ENCODE assay signal across 10 mouse cellular contexts in the genomic region with DNA sequence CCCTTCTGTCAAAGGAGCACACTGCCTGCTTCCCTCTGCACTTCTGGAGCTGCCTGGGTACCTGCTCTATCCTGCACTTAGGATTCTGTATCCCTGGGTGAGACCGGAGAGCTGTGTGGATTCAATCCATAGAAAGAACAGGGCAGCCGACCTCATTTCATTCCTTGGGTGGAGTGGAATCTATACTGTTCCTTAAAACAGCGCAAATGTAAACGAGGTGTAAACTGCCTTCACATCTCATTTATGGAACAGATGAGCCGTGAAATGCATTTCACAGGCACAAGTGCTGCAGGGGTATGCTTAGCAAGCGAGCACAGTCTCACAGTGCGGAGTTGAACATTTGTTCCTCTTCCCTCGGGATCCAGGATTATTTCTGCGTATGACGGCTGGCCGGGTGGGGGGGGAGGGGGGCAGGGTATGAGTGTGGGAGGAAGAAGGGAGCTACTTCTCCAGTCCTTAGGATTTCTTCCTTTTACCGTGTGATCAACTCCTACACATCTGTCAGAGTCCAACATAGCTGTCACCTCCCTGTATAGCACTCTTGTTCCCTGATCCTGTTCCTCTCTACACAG.
DNase-seq lines count a peak whose midpoint lies in the region; ATAC-seq and TF ChIP-seq lines count a peak whose summit lies in the region.
"Had no signal": no experiment of that assay in that cellular context is flagged by ENCODE, and none has a peak within 500 bp of the region (broad histone marks: within the 10 kb centered on the region; RNA-seq: fewer than 3 reads in every experiment).

No protein-coding gene starts in this region.

- no peaks in the 10 kb centered on the region for H3K4me1 ChIP-seq in hindbrain, embryonic 11.5 days (replicated peaks; ENCODE audit: control insufficient read depth, insufficient read depth, low read length)
- no peaks in the 10 kb centered on the region for H3K4me1 ChIP-seq in hindbrain, embryonic 10.5 days (replicated peaks)
- no peaks in the 10 kb centered on the region for H3K4me1 ChIP-seq in limb, embryonic 14.5 days (ENCODE audit: control insufficient read depth, insufficient read depth, low read length)
- H3K4me1 ChIP-seq in kidney, embryonic 15.5 days = 0 out of 2 replicates have a peak, but pooled peaks cover 3% of the 10 kb centered on the region
- no peaks in the 10 kb centered on the region for H3K4me1 ChIP-seq in heart, embryonic 12.5 days (replicated peaks)

- TF ChIP-seq POLR2A in limb, embryonic 14.5 days (IDR thresholded peaks at IDR 0.05; ENCODE audit: borderline replicate concordance, extremely low read depth, insufficient read depth, insufficient read length) = no peak

- H3K27ac ChIP-seq in hindbrain, embryonic 11.5 days (ENCODE audit: low read depth, low read length) = no peak overlapping the region
- H3K27ac ChIP-seq in hindbrain, embryonic 10.5 days = no peak overlapping the region
- H3K27ac ChIP-seq in limb, embryonic 14.5 days (replicated peaks; ENCODE audit: low read depth, low read length) = no peak overlapping the region
- no peak overlapping the region for H3K27ac ChIP-seq in kidney, embryonic 15.5 days
- H3K27ac ChIP-seq in heart, embryonic 12.5 days (ENCODE audit: poor library complexity, severe bottlenecking) = no peak overlapping the region
- H3K27ac ChIP-seq: liver, embryonic 14.5 days had no signal

- no peaks in the 10 kb centered on the region for H3K36me3 ChIP-seq in hindbrain, embryonic 11.5 days (ENCODE audit: control insufficient read depth, insufficient read depth, low read length)
- no peaks in the 10 kb centered on the region for H3K36me3 ChIP-seq in hindbrain, embryonic 10.5 days
- H3K36me3 ChIP-seq in limb, embryonic 14.5 days (ENCODE audit: control insufficient read depth, insufficient read depth, low read length) = no peaks in the 10 kb centered on the region
- H3K36me3 ChIP-seq in kidney, embryonic 15.5 days = no peaks in the 10 kb centered on the region
- no peaks in the 10 kb centered on the region for H3K36me3 ChIP-seq in heart, embryonic 12.5 days

- ATAC-seq in hindbrain, embryonic 11.5 days (ENCODE audit: low FRiP score) = peak; percentile 64
- ATAC-seq in limb, embryonic 14.5 days (ENCODE audit: low FRiP score, low read depth) = peak; percentile 73
- no peak for ATAC-seq in kidney, embryonic 15.5 days (replicated peaks; ENCODE audit: low FRiP score)
- ATAC-seq in heart, embryonic 12.5 days (ENCODE audit: insufficient number of reproducible peaks, low FRiP score) = no peak

- DNase-seq in hindbrain, embryonic 11.5 days (ENCODE audit: low spot score) = no peak
- no peak for DNase-seq in hindbrain, embryonic 10.5 days (ENCODE audit: low spot score)
- peak; percentile 80 to 85 for DNase-seq in frontal cortex, adult 2 months (ENCODE audit: extremely low spot score in 1 of 2, low spot score in 1 of 2)
- peak; percentile 46 for DNase-seq in limb, embryonic 14.5 days (ENCODE audit: low spot score)
- peak; percentile 72 to 88 for DNase-seq in right cerebral cortex, postnatal 10 days (ENCODE audit: low spot score in 2 of 2)
- no peak for DNase-seq in lung, postnatal 14 days
- DNase-seq: cerebellum, adult 2 months had no signal

- WGBS in hindbrain, embryonic 11.5 days = 55% methylated on average over 12 of the region's 12 CpGs
- 76% methylated on average over 12 of the region's 12 CpGs for WGBS in hindbrain, embryonic 10.5 days
- 35% methylated on average over 12 of the region's 12 CpGs for WGBS in limb, embryonic 14.5 days
- WGBS in kidney, embryonic 15.5 days = 35% methylated on average over 12 of the region's 12 CpGs
- WGBS in heart, embryonic 12.5 days = 76% methylated on average over 12 of the region's 12 CpGs

- no peaks in the 10 kb centered on the region for H3K9me3 ChIP-seq in hindbrain, embryonic 11.5 days (ENCODE audit: control insufficient read depth, low read length)
- no peaks in the 10 kb centered on the region for H3K9me3 ChIP-seq in hindbrain, embryonic 10.5 days
- H3K9me3 ChIP-seq in limb, embryonic 14.5 days (ENCODE audit: control insufficient read depth, low read length) = no peaks in the 10 kb centered on the region
- H3K9me3 ChIP-seq in kidney, embryonic 15.5 days (replicated peaks) = no peaks in the 10 kb centered on the region
- H3K9me3 ChIP-seq in heart, embryonic 12.5 days (replicated peaks) = no peaks in the 10 kb centered on the region

- H3K4me3 ChIP-seq in hindbrain, embryonic 11.5 days (ENCODE audit: low read depth, low read length) = no peak overlapping the region
- no peak overlapping the region for H3K4me3 ChIP-seq in hindbrain, embryonic 10.5 days
- H3K4me3 ChIP-seq in limb, embryonic 14.5 days (replicated peaks; ENCODE audit: low read length) = no peak overlapping the region
- H3K4me3 ChIP-seq in kidney, embryonic 15.5 days (replicated peaks) = no peak overlapping the region
- no peak overlapping the region for H3K4me3 ChIP-seq in heart, embryonic 12.5 days

- no peak overlapping the region for H3K4me2 ChIP-seq in hindbrain, embryonic 11.5 days (replicated peaks; ENCODE audit: low read depth, low read length)
- H3K4me2 ChIP-seq in limb, embryonic 14.5 days (replicated peaks; ENCODE audit: low read depth, low read length, severe bottlenecking) = no peak overlapping the region
- H3K4me2 ChIP-seq in kidney, embryonic 15.5 days = no peak overlapping the region
- no peak overlapping the region for H3K4me2 ChIP-seq in heart, embryonic 12.5 days

- no peaks in the 10 kb centered on the region for H3K27me3 ChIP-seq in hindbrain, embryonic 11.5 days (ENCODE audit: control insufficient read depth, insufficient read depth, low read length)
- H3K27me3 ChIP-seq in hindbrain, embryonic 10.5 days (ENCODE audit: insufficient read depth, poor library complexity, severe bottlenecking) = no peaks in the 10 kb centered on the region
- no peaks in the 10 kb centered on the region; the same call in 1 of the 2 replicates for H3K27me3 ChIP-seq in limb, embryonic 14.5 days (ENCODE audit: control insufficient read depth, insufficient read depth, low read length)
- no peaks in the 10 kb centered on the region for H3K27me3 ChIP-seq in kidney, embryonic 15.5 days
- H3K27me3 ChIP-seq in heart, embryonic 12.5 days (replicated peaks) = no peaks in the 10 kb centered on the region

- H3K9ac ChIP-seq in hindbrain, embryonic 11.5 days (ENCODE audit: low read depth, low read length) = no peak overlapping the region
- H3K9ac ChIP-seq in limb, embryonic 14.5 days (ENCODE audit: low read depth, low read length, severe bottlenecking) = no peak overlapping the region
- H3K9ac ChIP-seq in kidney, embryonic 15.5 days = no peak overlapping the region
- no peak overlapping the region for H3K9ac ChIP-seq in heart, embryonic 12.5 days
- H3K9ac ChIP-seq: liver, embryonic 14.5 days had no signal

Comparison
In these comparisons a context has a peak if more than half of its experiments do, and no peak if none do; other contexts are left out.
1. ATAC-seq: peak in hindbrain, embryonic 11.5 days (single experiment) and limb, embryonic 14.5 days (single experiment); none in kidney, embryonic 15.5 days (single experiment) and heart, embryonic 12.5 days (single experiment).
2. DNase-seq: peak in frontal cortex, adult 2 months (2 of 2), limb, embryonic 14.5 days (single experiment) and right cerebral cortex, postnatal 10 days (2 of 2); none in hindbrain, embryonic 11.5 days (single experiment), hindbrain, embryonic 10.5 days (single experiment) and lung, postnatal 14 days (single experiment).